Mouse (Mus musculus): ENCODE results near the gene Kcnab2. TPM values are rescaled to one million over a fixed set of nuclear protein-coding genes. Genes with fewer than 3 reads are reported as not detected.

Gene Kcnab2
- polyA plus RNA-seq, 1 experiment from 2014 or later = 3.8 TPM

- Histone ChIP-seq H3K9me3 (ENCODE audit: control insufficient read depth, low read length) (no peaks in the 10 kb centered on the region), H3K4me1 (replicated peaks; ENCODE audit: control insufficient read depth, insufficient read depth, low read length) (no peaks in the 10 kb centered on the region), H3K9ac (ENCODE audit: low read length) (no peak overlapping the region), H3K4me2 (ENCODE audit: low read length) (no peak overlapping the region), H3K36me3 (ENCODE audit: control insufficient read depth, insufficient read depth, low read length) (no peaks in the 10 kb centered on the region), H3K27ac (ENCODE audit: low read depth) (no peak overlapping the region), H3K27me3 (replicated peaks; ENCODE audit: control insufficient read depth, insufficient read depth, low read length) (no peaks in the 10 kb centered on the region), H3K4me3 (ENCODE audit: low read depth, low read length) (no peak overlapping the region)
- DNase-seq (ENCODE audit: low spot score) (no peak), ATAC-seq (replicated peaks; ENCODE audit: low FRiP score, low TSS enrichment, low read depth) (no peak)
- 86% methylated on average over 6 of the region's 6 CpGs for WGBS
Measured at GRCm38 (mm10) chr4:152423576-152423975, 54.1 kb downstream of the Kcnab2 start.

- 32% methylated on average over 28 of the region's 28 CpGs for WGBS
- H3K27ac ChIP-seq (ENCODE audit: low read depth) = no peak overlapping the region
- no peak overlapping the region for H3K4me2 ChIP-seq (ENCODE audit: low read length)
- H3K9me3 ChIP-seq (ENCODE audit: control insufficient read depth, low read length) = no peaks in the 10 kb centered on the region
- no peaks in the 10 kb centered on the region for H3K4me1 ChIP-seq (replicated peaks; ENCODE audit: control insufficient read depth, insufficient read depth, low read length)
- H3K36me3 ChIP-seq (ENCODE audit: control insufficient read depth, insufficient read depth, low read length) = no peaks in the 10 kb centered on the region
- H3K4me3 ChIP-seq (ENCODE audit: low read depth, low read length) = no peak overlapping the region
- ATAC-seq (replicated peaks; ENCODE audit: low FRiP score, low TSS enrichment, low read depth) = no peak
- H3K27me3 ChIP-seq (replicated peaks; ENCODE audit: control insufficient read depth, insufficient read depth, low read length) = no peaks in the 10 kb centered on the region
- DNase-seq (ENCODE audit: low spot score) = no peak
- H3K9ac ChIP-seq (ENCODE audit: low read length) = no peak overlapping the region
Measured at GRCm38 (mm10) chr4:152418229-152419060, 59.2 kb downstream of the Kcnab2 start.

GRCm38 (mm10) chr4:152412524-152413080 is 65.1 kb downstream of the Kcnab2 start:
- no peak for ATAC-seq (replicated peaks; ENCODE audit: low FRiP score, low TSS enrichment, low read depth)
- Histone ChIP-seq H3K9me3 (ENCODE audit: control insufficient read depth, low read length) (no peaks in the 10 kb centered on the region), H3K9ac (ENCODE audit: low read length) (no peak overlapping the region), H3K4me3 (ENCODE audit: low read depth, low read length) (no peak overlapping the region), H3K27me3 (replicated peaks; ENCODE audit: control insufficient read depth, insufficient read depth, low read length) (no peaks in the 10 kb centered on the region), H3K27ac (ENCODE audit: low read depth) (no peak overlapping the region), H3K4me2 (ENCODE audit: low read length) (no peak overlapping the region), H3K4me1 (replicated peaks; ENCODE audit: control insufficient read depth, insufficient read depth, low read length) (no peaks in the 10 kb centered on the region), H3K36me3 (ENCODE audit: control insufficient read depth, insufficient read depth, low read length) (no peaks in the 10 kb centered on the region)
- DNase-seq (ENCODE audit: low spot score) = no peak
- 88% methylated on average over 3 of the region's 3 CpGs for WGBS

GRCm38 (mm10) chr4:152410961-152411360 is 66.7 kb downstream of the Kcnab2 start:
- WGBS = 82% methylated on average over 13 of the region's 13 CpGs
- no peaks in the 10 kb centered on the region for H3K4me1 ChIP-seq (replicated peaks; ENCODE audit: control insufficient read depth, insufficient read depth, low read length)
- H3K27me3 ChIP-seq (replicated peaks; ENCODE audit: control insufficient read depth, insufficient read depth, low read length) = no peaks in the 10 kb centered on the region
- no peak overlapping the region for H3K9ac ChIP-seq (ENCODE audit: low read length)
- ATAC-seq (replicated peaks; ENCODE audit: low FRiP score, low TSS enrichment, low read depth) (no peak), DNase-seq (ENCODE audit: low spot score) (no peak)
- H3K9me3 ChIP-seq (ENCODE audit: control insufficient read depth, low read length) = no peaks in the 10 kb centered on the region
- H3K36me3 ChIP-seq (ENCODE audit: control insufficient read depth, insufficient read depth, low read length) = no peaks in the 10 kb centered on the region
- no peak overlapping the region for H3K4me3 ChIP-seq (ENCODE audit: low read depth, low read length)
- H3K27ac ChIP-seq (ENCODE audit: low read depth) = no peak overlapping the region
- no peak overlapping the region for H3K4me2 ChIP-seq (ENCODE audit: low read length)

GRCm38 (mm10) chr4:152406531-152406930 is 71.1 kb downstream of the Kcnab2 start:
- 64% methylated on average over 8 of the region's 8 CpGs for WGBS
- no peak overlapping the region for H3K4me2 ChIP-seq (ENCODE audit: low read length)

GRCm38 (mm10) chr4:152405671-152406201 is 71.9 kb downstream of the Kcnab2 start:
- 62% methylated on average over 7 of the region's 7 CpGs for WGBS

More at GRCm38 (mm10) chr4:152406531-152406930, 71.1 kb downstream of the Kcnab2 start:
- no peaks in the 10 kb centered on the region for H3K36me3 ChIP-seq (ENCODE audit: control insufficient read depth, insufficient read depth, low read length)
- no peak overlapping the region for H3K27ac ChIP-seq (ENCODE audit: low read depth)
- no peaks in the 10 kb centered on the region for H3K4me1 ChIP-seq (replicated peaks; ENCODE audit: control insufficient read depth, insufficient read depth, low read length)
- DNase-seq (ENCODE audit: low spot score) (no peak), ATAC-seq (replicated peaks; ENCODE audit: low FRiP score, low TSS enrichment, low read depth) (no peak)
- no peaks in the 10 kb centered on the region for H3K27me3 ChIP-seq (replicated peaks; ENCODE audit: control insufficient read depth, insufficient read depth, low read length)
- no peak overlapping the region for H3K4me3 ChIP-seq (ENCODE audit: low read depth, low read length)
- H3K9me3 ChIP-seq (ENCODE audit: control insufficient read depth, low read length) = no peaks in the 10 kb centered on the region
- H3K9ac ChIP-seq (ENCODE audit: low read length) = no peak overlapping the region

GRCm38 (mm10) chr4:152405143-152405542 is 72.5 kb downstream of the Kcnab2 start:
- DNase-seq (ENCODE audit: low spot score) (no peak), ATAC-seq (replicated peaks; ENCODE audit: low FRiP score, low TSS enrichment, low read depth) (no peak)
- Histone ChIP-seq H3K4me3 (ENCODE audit: low read depth, low read length) (no peak overlapping the region), H3K9ac (ENCODE audit: low read length) (no peak overlapping the region), H3K4me1 (replicated peaks; ENCODE audit: control insufficient read depth, insufficient read depth, low read length) (no peaks in the 10 kb centered on the region), H3K4me2 (ENCODE audit: low read length) (no peak overlapping the region), H3K27ac (ENCODE audit: low read depth) (no peak overlapping the region), H3K9me3 (ENCODE audit: control insufficient read depth, low read length) (no peaks in the 10 kb centered on the region), H3K27me3 (replicated peaks; ENCODE audit: control insufficient read depth, insufficient read depth, low read length) (no peaks in the 10 kb centered on the region), H3K36me3 (ENCODE audit: control insufficient read depth, insufficient read depth, low read length) (no peaks in the 10 kb centered on the region)
- 77% methylated on average over 6 of the region's 6 CpGs for WGBS

More at GRCm38 (mm10) chr4:152405671-152406201, 71.9 kb downstream of the Kcnab2 start:
- Histone ChIP-seq H3K4me3 (ENCODE audit: low read depth, low read length) (no peak overlapping the region), H3K9me3 (ENCODE audit: control insufficient read depth, low read length) (no peaks in the 10 kb centered on the region), H3K27me3 (replicated peaks; ENCODE audit: control insufficient read depth, insufficient read depth, low read length) (no peaks in the 10 kb centered on the region), H3K36me3 (ENCODE audit: control insufficient read depth, insufficient read depth, low read length) (no peaks in the 10 kb centered on the region), H3K4me1 (replicated peaks; ENCODE audit: control insufficient read depth, insufficient read depth, low read length) (no peaks in the 10 kb centered on the region), H3K9ac (ENCODE audit: low read length) (no peak overlapping the region), H3K27ac (ENCODE audit: low read depth) (no peak overlapping the region), H3K4me2 (ENCODE audit: low read length) (no peak overlapping the region)
- no peak for DNase-seq (ENCODE audit: low spot score)
- no peak for ATAC-seq (replicated peaks; ENCODE audit: low FRiP score, low TSS enrichment, low read depth)

- H3K4me2 ChIP-seq (ENCODE audit: low read length) = no peak overlapping the region
- no peak overlapping the region for H3K27ac ChIP-seq (ENCODE audit: low read depth)
- no peak for ATAC-seq (replicated peaks; ENCODE audit: low FRiP score, low TSS enrichment, low read depth)
- no peak overlapping the region for H3K4me3 ChIP-seq (ENCODE audit: low read depth, low read length)
- no peak overlapping the region for H3K9ac ChIP-seq (ENCODE audit: low read length)
- H3K36me3 ChIP-seq (ENCODE audit: control insufficient read depth, insufficient read depth, low read length) = no peaks in the 10 kb centered on the region
- DNase-seq (ENCODE audit: low spot score) = no peak
- H3K4me1 ChIP-seq (replicated peaks; ENCODE audit: control insufficient read depth, insufficient read depth, low read length) = no peaks in the 10 kb centered on the region
- no peaks in the 10 kb centered on the region for H3K27me3 ChIP-seq (replicated peaks; ENCODE audit: control insufficient read depth, insufficient read depth, low read length)
- H3K9me3 ChIP-seq (ENCODE audit: control insufficient read depth, low read length) = no peaks in the 10 kb centered on the region
- 73% methylated on average over 3 of the region's 3 CpGs for WGBS
Measured at GRCm38 (mm10) chr4:152398926-152399325, 78.7 kb downstream of the Kcnab2 start.

Measured in intestine, embryonic 14.5 days (tissue).